Mouse (Mus musculus) ES-E14 (cell line): ENCODE data around the gene Tcf7. TPM values are rescaled to one million over a fixed set of nuclear protein-coding genes. Genes with fewer than 3 reads are reported as not detected.

ENCODE experiments used
- DNase-seq: peaks from one replicate; pipeline ENCODE4 v3.0.0-alpha.2; 2013; ENCODE audit warnings: low read depth, low spot score
- H3K27ac ChIP-seq: 2 replicates; pipeline ENCODE4 v1.5.1; 2012; ENCODE audit warnings: low read depth, mild to moderate bottlenecking, low read length, moderate library complexity, mixed read lengths; ENCODE audit not compliant: poor library complexity, insufficient read depth, severe bottlenecking
- H3K36me3 ChIP-seq: 2 replicates; pipeline ENCODE4 v1.6.1; 2012; ENCODE audit warnings: mild to moderate bottlenecking, low read length, moderate library complexity, mixed read lengths; ENCODE audit not compliant: control insufficient read depth, poor library complexity, insufficient read depth, severe bottlenecking
- H3K4me1 ChIP-seq, 2 experiments: fragments of 150-350 bp in 1 of 2; sonication (generic) in 1 of 2; 2 replicates each; pipeline ENCODE4 v1.6.1; 2012; ENCODE audit warnings: low read length in 2 of 2, mild to moderate bottlenecking in 1 of 2, mixed read lengths in 1 of 2; ENCODE audit not compliant: control insufficient read depth in 2 of 2, insufficient read depth in 2 of 2, poor library complexity in 1 of 2
- H3K4me3 ChIP-seq, 2 experiments: fragments of 150-350 bp in 1 of 2; sonication (generic) in 1 of 2; 2 replicates each; pipeline ENCODE4 v1.5.1; 2012; ENCODE audit warnings: low read length in 2 of 2, low read depth in 1 of 2, mild to moderate bottlenecking in 1 of 2, mixed read lengths in 1 of 2; ENCODE audit not compliant: insufficient read depth in 1 of 2, poor library complexity in 1 of 2, severe bottlenecking in 1 of 2
- H3K9ac ChIP-seq: 2 replicates; pipeline ENCODE4 v1.6.1; 2012; ENCODE audit warnings: low read depth, mild to moderate bottlenecking, low read length, mixed read lengths; ENCODE audit not compliant: poor library complexity, insufficient read depth, severe bottlenecking
- H3K9me3 ChIP-seq: fragments of 150-350 bp; sonication (generic); 2 replicates; pipeline ENCODE4 v1.6.1; 2012; ENCODE audit warnings: low read depth, mild to moderate bottlenecking, low read length; ENCODE audit not compliant: control insufficient read depth, insufficient read depth
- CHD2 ChIP-seq: IDR thresholded peaks from 2 replicates; pipeline ENCODE4 v1.6.1; 2014; ENCODE audit warnings: mild to moderate bottlenecking, low read depth, low read length, inconsistent platforms
- HCFC1 ChIP-seq: IDR thresholded peaks from 2 replicates; pipeline ENCODE4 v1.6.1; 2012; ENCODE audit warnings: low read length, inconsistent platforms, borderline replicate concordance; ENCODE audit not compliant: insufficient read depth
- MAFK ChIP-seq: IDR thresholded peaks from 2 replicates; pipeline ENCODE4 v1.6.1; 2014; ENCODE audit warnings: mild to moderate bottlenecking, low read depth, low read length, inconsistent platforms; ENCODE audit not compliant: insufficient read depth
- ZC3H11A ChIP-seq: IDR thresholded peaks from 2 replicates; pipeline ENCODE4 v1.6.1; 2012; ENCODE audit warnings: low read depth, mild to moderate bottlenecking, inconsistent platforms, low read length, borderline replicate concordance
- ZNF384 ChIP-seq: IDR thresholded peaks from 2 replicates; pipeline ENCODE4 v1.6.1; 2012; ENCODE audit warnings: low read depth, low read length, inconsistent platforms
- in situ Hi-C, 2 experiments: fragments of 600-800 bp; cut with MboI; formaldehyde crosslinking; loops; one replicate each; pipeline ENCODE4 v1.15.1; 2025; ENCODE audit warnings: low sequenced_read_pairs in 2 of 2, inconsistent platforms in 1 of 2; ENCODE audit not compliant: unreplicated experiment in 2 of 2
- total RNA-seq: library from RNA; depleted of rRNA; stranded (reverse); fragments of 300-350 nt; gene quantifications from 2 replicates; pipeline ENCODE4 v1.2.3, GENCODE M21; 2012

The Tcf7 gene
- total RNA-seq, 1 experiment: 8.1 TPM

DNA sequence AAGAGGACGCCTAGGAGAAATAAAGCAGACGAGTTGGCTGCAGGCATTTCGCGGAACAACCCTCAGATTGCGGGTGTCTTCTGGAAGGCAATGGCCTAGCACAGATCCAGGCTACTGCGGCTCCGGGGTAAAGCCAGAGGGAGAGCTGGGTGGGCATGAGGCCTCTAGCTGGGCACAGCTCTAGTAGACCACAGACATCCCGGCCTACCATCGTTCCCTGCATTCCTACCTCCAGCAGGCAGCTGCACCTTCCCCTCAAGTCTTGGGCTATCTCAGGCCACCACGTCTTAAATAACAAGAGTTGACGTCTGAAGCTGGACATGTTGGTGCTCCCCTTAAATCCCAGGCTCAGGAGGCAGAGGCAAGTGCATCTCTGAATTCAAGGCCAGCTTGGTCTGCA is 20.5 kb downstream of the Tcf7 start:
- Histone ChIP-seq H3K9ac (no peak overlapping the region), H3K9me3 (no peaks in the 10 kb centered on the region), H3K36me3 (peaks cover 30% of the 10 kb centered on the region; the same call in 1 of the 2 replicates), H3K4me3 (no peak overlapping the region), H3K4me1 (peaks cover 0 to 17% of the 10 kb centered on the region in 2 experiments; a peak in 1 of 4 replicates), H3K27ac (no peak overlapping the region)
- TF ChIP-seq HCFC1 (no peak), CHD2 (no peak), ZNF384 (no peak), MAFK (no peak), ZC3H11A (no peak)
- no peak for DNase-seq
- in situ Hi-C loops: no loop called here

- H3K36me3 ChIP-seq: peaks cover 32% of the 10 kb centered on the region; the same call in 1 of the 2 replicates
- H3K9me3 ChIP-seq: no peaks in the 10 kb centered on the region
- H3K9ac ChIP-seq: no peak overlapping the region
- no peak overlapping the region for H3K4me3 ChIP-seq
- peaks cover 0 to 17% of the 10 kb centered on the region in 2 experiments; a peak in 1 of 4 replicates for H3K4me1 ChIP-seq
- TF ChIP-seq MAFK (peak; percentile 96), ZNF384 (no peak)
- peak; percentile 49 for DNase-seq
- no peak overlapping the region for H3K27ac ChIP-seq
- in situ Hi-C loops: no loop called here
Measured at GRCm38 (mm10) chr11:52261937-52262336, 20.9 kb downstream of the Tcf7 start.

DNA sequence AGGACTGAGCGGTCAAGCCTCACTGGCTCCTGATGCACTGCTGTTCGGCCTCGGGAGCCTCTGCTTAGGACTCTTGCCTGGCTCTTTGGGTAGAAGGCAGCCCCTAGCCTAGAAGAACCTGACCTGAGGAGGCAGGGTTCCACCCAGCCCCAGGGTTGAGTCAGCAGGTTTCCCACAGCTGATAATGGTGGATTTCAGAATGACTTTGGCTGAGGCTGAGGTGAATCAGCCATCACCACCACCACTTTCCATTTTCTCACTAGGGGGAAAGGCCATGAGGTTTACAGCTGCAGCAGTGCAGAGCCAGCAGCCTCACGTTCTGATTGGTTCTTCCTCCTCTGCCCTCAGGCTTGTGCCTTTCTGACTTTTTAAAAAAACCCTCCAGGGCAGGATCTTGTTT is 21.9 kb downstream of the Tcf7 start:
- H3K4me3 ChIP-seq: no peak overlapping the region
- TF ChIP-seq HCFC1 (no peak), ZC3H11A (no peak), ZNF384 (no peak), CHD2 (no peak), MAFK (no peak; the same call in 1 of the 2 replicates)
- no peak for DNase-seq
- H3K4me1 ChIP-seq: peaks cover 0 to 14% of the 10 kb centered on the region in 2 experiments; a peak in 1 of 4 replicates
- H3K36me3 ChIP-seq: peaks cover 37% of the 10 kb centered on the region; the same call in 1 of the 2 replicates
- H3K27ac ChIP-seq: no peak overlapping the region
- in situ Hi-C loops: no loop called here
- no peak overlapping the region for H3K9ac ChIP-seq
- no peaks in the 10 kb centered on the region for H3K9me3 ChIP-seq

- H3K9me3 ChIP-seq: no peaks in the 10 kb centered on the region
- no peak overlapping the region for H3K4me3 ChIP-seq
- in situ Hi-C loops: loop anchor here in 1 of 2 experiments (10.0 kb wide), 1 partner anchor 86 kb away; no protein-coding TSS in a partner anchor
- H3K27ac ChIP-seq: no peak overlapping the region
- H3K4me1 ChIP-seq: peaks cover 0 to 9% of the 10 kb centered on the region in 2 experiments; a peak in 1 of 4 replicates
- H3K9ac ChIP-seq: no peak overlapping the region
- no peak for DNase-seq
- H3K36me3 ChIP-seq: peaks cover 41% of the 10 kb centered on the region; the same call in 1 of the 2 replicates
- TF ChIP-seq HCFC1 (no peak), CHD2 (no peak), ZC3H11A (no peak), ZNF384 (no peak), MAFK (no peak)
Measured at GRCm38 (mm10) chr11:52258711-52259110, 24.1 kb downstream of the Tcf7 start.
